Comparison of ENCODE assay signal across 8 mouse cellular contexts in genomic region chr16:18677746-18678679, GRCm38 (mm10). TPM values are rescaled to one million over a fixed set of nuclear protein-coding genes. Genes with fewer than 3 reads are reported as not detected.
DNase-seq lines count a peak whose midpoint lies in the region; ATAC-seq and TF ChIP-seq lines count a peak whose summit lies in the region.

No protein-coding gene starts in this region.

- DNase-seq in forebrain, embryonic 14.5 days (ENCODE audit: low spot score), result peak; percentile 55
- peak; percentile 81 for DNase-seq in adipocyte (ENCODE audit: low spot score)
- peak; percentile 81 for DNase-seq in heart, postnatal 4 days
- peak; percentile 39 for DNase-seq in left cerebral cortex, adult 11 months (ENCODE audit: low spot score)
- DNase-seq in splenic B cell, adult 2 months (ENCODE audit: low read depth, low spot score), result peak; percentile 66

- no peaks in the 10 kb centered on the region for H3K9me3 ChIP-seq in forebrain, embryonic 14.5 days (replicated peaks; ENCODE audit: control insufficient read depth, low read length)
- no peaks in the 10 kb centered on the region for H3K9me3 ChIP-seq in forebrain, embryonic 15.5 days

- no peak for TF ChIP-seq POLR2A in cortical plate, adult 2 months (IDR thresholded peaks at IDR 0.05; ENCODE audit: extremely low read depth, insufficient read depth, low read length)

- ATAC-seq in forebrain, embryonic 14.5 days, result no peak
- ATAC-seq in forebrain, embryonic 15.5 days (replicated peaks), result no peak
- peak; percentile 59; the same call in 1 of the 2 replicates for ATAC-seq in monocyte, adult 5-6 weeks (replicated peaks; ENCODE audit: insufficient number of reproducible peaks, low FRiP score, low TSS enrichment, poor library complexity, severe bottlenecking)

- peak; percentile 66 for TF ChIP-seq CTCF in cortical plate, adult 2 months (IDR thresholded peaks at IDR 0.05; ENCODE audit: extremely low read depth, insufficient read depth, low read length)

- no peaks in the 10 kb centered on the region for H3K27me3 ChIP-seq in forebrain, embryonic 14.5 days (replicated peaks; ENCODE audit: control insufficient read depth, insufficient read depth, low read length)
- no peaks in the 10 kb centered on the region for H3K27me3 ChIP-seq in forebrain, embryonic 15.5 days
- H3K27me3 ChIP-seq in splenic B cell, adult 2 months (ENCODE audit: control insufficient read depth, insufficient read depth, low read length, poor library complexity, severe bottlenecking), result no peaks in the 10 kb centered on the region

- no peak overlapping the region for H3K27ac ChIP-seq in forebrain, embryonic 14.5 days (ENCODE audit: low read depth, low read length)
- H3K27ac ChIP-seq in forebrain, embryonic 15.5 days (replicated peaks), result no peak overlapping the region
- H3K27ac ChIP-seq in cortical plate, adult 2 months (ENCODE audit: insufficient read depth, low read length), result no peak overlapping the region

- no peaks in the 10 kb centered on the region for H3K36me3 ChIP-seq in forebrain, embryonic 14.5 days (ENCODE audit: control insufficient read depth, insufficient read depth, low read length)
- no peaks in the 10 kb centered on the region for H3K36me3 ChIP-seq in forebrain, embryonic 15.5 days
- H3K36me3 ChIP-seq in splenic B cell, adult 2 months (ENCODE audit: control insufficient read depth, insufficient read depth, low read length, poor library complexity, severe bottlenecking), result no peaks in the 10 kb centered on the region

- no peak overlapping the region for H3K9ac ChIP-seq in forebrain, embryonic 14.5 days (ENCODE audit: low read length)
- no peak overlapping the region for H3K9ac ChIP-seq in forebrain, embryonic 15.5 days (replicated peaks)

- no peak overlapping the region for H3K4me3 ChIP-seq in forebrain, embryonic 14.5 days (ENCODE audit: low read depth, low read length)
- H3K4me3 ChIP-seq in forebrain, embryonic 15.5 days, result no peak overlapping the region
- H3K4me3 ChIP-seq in cortical plate, adult 2 months (ENCODE audit: insufficient read depth, low read length), result no peak overlapping the region

- H3K4me1 ChIP-seq in forebrain, embryonic 14.5 days (ENCODE audit: control insufficient read depth, insufficient read depth, low read length), result no peaks in the 10 kb centered on the region
- H3K4me1 ChIP-seq in forebrain, embryonic 15.5 days, result no peaks in the 10 kb centered on the region
- H3K4me1 ChIP-seq in cortical plate, adult 2 months (ENCODE audit: control insufficient read depth, insufficient read depth, low read length), result no peaks in the 10 kb centered on the region

- 35% methylated on average over 17 of the region's 17 CpGs for WGBS in forebrain, embryonic 14.5 days
- WGBS in forebrain, embryonic 15.5 days, result 41% methylated on average over 17 of the region's 17 CpGs

- no peak overlapping the region for H3K4me2 ChIP-seq in forebrain, embryonic 14.5 days (ENCODE audit: low read length)
- H3K4me2 ChIP-seq in forebrain, embryonic 15.5 days (replicated peaks), result no peak overlapping the region

RNA-seq across cellular contexts. Expression of gene Sept5, which starts 48.3 kb away (rescaled TPM):
- 138 and 177 TPM in 2 replicates for polyA plus RNA-seq in forebrain, embryonic 14.5 days (2014; fragmentation: Nextera tagmentation; extraction: Ambion mirVana)
- polyA plus RNA-seq in forebrain, embryonic 15.5 days (2015; fragmentation: Nextera tagmentation; extraction: Ambion mirVana), result 194 and 203 TPM in 2 replicates
- 999 TPM in 2 replicates for polyA plus RNA-seq in cortical plate, adult 2 months (2012; rRNA removed)
- total RNA-seq in heart, postnatal 4 days (2021), result 10 to 100 TPM; 10.4 to 15.2 TPM
- total RNA-seq in monocyte, adult 5-6 weeks (2017), result 1.5 to 6.3 TPM (median 4.2 TPM) in 3 replicates

RNA-seq across cellular contexts. Expression of gene Gm49601, which starts 51.8 kb away (rescaled TPM):
- polyA plus RNA-seq in forebrain, embryonic 14.5 days (2014; fragmentation: Nextera tagmentation; extraction: Ambion mirVana), result 5.7 and 8.2 TPM in 2 replicates
- 20.5 and 22.0 TPM in 2 replicates for polyA plus RNA-seq in forebrain, embryonic 15.5 days (2015; fragmentation: Nextera tagmentation; extraction: Ambion mirVana)
- polyA plus RNA-seq in cortical plate, adult 2 months (2012; rRNA removed), result 156 and 173 TPM in 2 replicates
- 1 to 10 TPM; 4.0 to 5.1 TPM for total RNA-seq in heart, postnatal 4 days (2021)
- total RNA-seq in monocyte, adult 5-6 weeks (2017), result 1.0 to 7.6 TPM in 2 of 3 replicates, not detected in the other

RNA-seq across cellular contexts. Expression of gene Gp1bb, which starts 55.8 kb away (rescaled TPM):
- polyA plus RNA-seq in forebrain, embryonic 14.5 days (2014; fragmentation: Nextera tagmentation; extraction: Ambion mirVana), result 9.6 and 10.3 TPM in 2 replicates
- polyA plus RNA-seq in forebrain, embryonic 15.5 days (2015; fragmentation: Nextera tagmentation; extraction: Ambion mirVana), result 9.7 and 10.1 TPM in 2 replicates
- 4.5 and 4.6 TPM in 2 replicates for polyA plus RNA-seq in cortical plate, adult 2 months (2012; rRNA removed)
- total RNA-seq in heart, postnatal 4 days (2021), result 1 to 10 TPM in 1 of 2 experiments, under 1 TPM in 1; 0.32 to 1.1 TPM
- 2.5 to 12.9 TPM in 2 of 3 replicates, not detected in the other for total RNA-seq in monocyte, adult 5-6 weeks (2017)
